Mouse (Mus musculus): ENCODE measurements around the gene 9130019O22Rik. TPM values are rescaled to one million over a fixed set of nuclear protein-coding genes. Genes with fewer than 3 reads are reported as not detected.

The 9130019O22Rik gene
- polyA plus RNA-seq (2021; fragmentation: Nextera tagmentation) = 1.3 and 2.6 TPM in 2 replicates
- long read RNA-seq, experiment 1, transcript 9130019O22Rik-201 (3 exons, 3,878 nt) = major isoform, 17 of 24 reads
- long read RNA-seq, experiment 1, partial matches to known transcripts = 1 of 24 reads
- long read RNA-seq, experiment 1, other reads (novel, unspliced or antisense) = 5 of 24 reads
- long read RNA-seq, experiment 2, partial matches to known transcripts = 0 of 4 reads
- long read RNA-seq, experiment 2, other reads (novel, unspliced or antisense) = 2 of 4 reads

DNA sequence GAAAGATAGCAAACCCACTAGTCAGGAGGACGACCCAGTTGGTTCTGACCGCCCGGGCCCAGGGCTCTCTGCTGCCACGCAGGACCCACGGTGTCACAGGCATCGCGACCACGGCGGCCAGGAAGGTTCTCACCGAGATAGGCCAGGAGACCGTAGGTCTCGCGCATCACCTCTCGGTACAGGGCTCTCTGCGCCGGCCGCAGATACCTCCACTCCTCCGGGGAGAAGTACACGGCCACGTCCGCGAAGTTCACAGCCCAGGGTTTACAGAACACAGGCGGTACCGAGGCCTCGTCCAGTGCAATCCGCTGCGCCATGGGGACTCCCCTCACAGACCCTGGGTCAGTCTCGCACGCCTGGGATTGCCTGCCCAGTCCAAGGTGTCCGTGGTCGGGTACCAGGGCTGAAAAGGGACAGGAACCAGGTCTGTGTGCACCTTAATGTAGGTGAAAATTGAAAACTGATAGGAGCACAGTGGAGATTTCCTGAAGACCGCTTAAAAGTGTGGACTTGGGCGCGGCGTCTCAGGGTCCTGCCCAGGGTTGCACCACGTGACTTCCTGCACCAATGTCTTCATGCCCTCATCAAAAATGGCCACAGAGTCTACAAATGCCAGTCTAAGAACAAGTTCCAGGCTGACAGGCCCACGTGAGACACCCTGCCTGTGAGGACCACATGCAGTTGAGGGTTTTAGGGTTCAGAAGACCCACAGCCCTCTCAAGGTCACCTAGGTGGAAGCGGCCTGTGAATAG, at the start of gene 9130019O22Rik:
9130019O22Rik (minus strand) TSS at position 526 of the 752 bp plus-strand sequence.

GRCm38 (mm10) chr7:127421388-127422191, 34.6 kb upstream of the 9130019O22Rik start, which contains the start of gene Zfp688:
Gene Zfp688 (minus strand): TSS chr7:127422068.

GRCm38 (mm10) chr7:127406002-127406987, 19.3 kb upstream of the 9130019O22Rik start, which contains the start of gene Zfp764:
Gene Zfp764 (minus strand): TSS chr7:127406822.

GRCm38 (mm10) chr7:127393157-127393943, 6.4 kb upstream of the 9130019O22Rik start, which contains the start of gene E430018J23Rik:
Gene E430018J23Rik (minus strand): TSS chr7:127393629.

DNA sequence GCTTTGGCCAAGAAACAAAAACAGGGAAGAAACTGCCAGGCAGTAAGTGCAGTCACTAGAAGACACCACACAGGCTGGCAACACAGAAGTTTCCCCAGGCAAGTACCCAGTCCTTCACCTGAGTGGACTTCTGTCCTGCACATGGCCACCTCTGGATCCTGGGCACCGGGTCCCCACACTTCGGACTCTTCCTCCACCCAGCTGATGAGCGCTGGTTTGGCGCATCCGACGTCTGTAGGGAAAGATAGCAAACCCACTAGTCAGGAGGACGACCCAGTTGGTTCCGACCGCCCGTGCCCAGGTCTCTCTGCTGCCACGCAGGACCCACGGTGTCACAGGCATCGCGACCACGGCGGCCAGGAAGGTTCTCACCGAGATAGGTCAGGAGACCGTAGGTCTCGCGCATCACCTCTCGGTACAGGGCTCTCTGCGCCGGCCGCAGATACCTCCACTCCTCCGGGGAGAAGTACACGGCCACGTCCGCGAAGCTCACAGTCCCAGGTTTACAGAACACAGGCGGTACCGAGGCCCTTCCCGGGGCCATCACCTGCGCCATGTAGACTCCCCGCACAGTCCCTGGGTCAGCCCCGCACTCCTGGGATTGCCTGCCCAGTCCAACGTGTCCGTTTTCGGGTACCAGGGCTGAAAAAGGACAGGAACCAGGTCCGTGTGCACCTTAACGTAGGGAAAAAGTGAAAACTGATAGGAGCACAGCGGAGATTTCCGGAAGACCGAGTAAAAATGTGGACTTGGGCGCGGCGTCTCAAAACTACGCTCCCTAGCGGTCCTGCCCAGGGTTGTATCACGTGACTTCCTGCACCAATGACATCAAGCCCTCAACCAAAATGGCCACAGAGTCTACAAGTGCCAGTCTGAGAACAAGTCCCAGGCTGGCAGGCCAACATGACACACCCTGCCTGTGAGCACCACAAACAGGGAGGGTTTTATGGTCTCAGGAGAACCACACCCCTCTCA, 11.4 kb downstream of the 9130019O22Rik start, which contains the start of gene Zfp747:
Zfp747 (minus strand) TSS at position 780 of the 975 bp plus-strand sequence.

DNA sequence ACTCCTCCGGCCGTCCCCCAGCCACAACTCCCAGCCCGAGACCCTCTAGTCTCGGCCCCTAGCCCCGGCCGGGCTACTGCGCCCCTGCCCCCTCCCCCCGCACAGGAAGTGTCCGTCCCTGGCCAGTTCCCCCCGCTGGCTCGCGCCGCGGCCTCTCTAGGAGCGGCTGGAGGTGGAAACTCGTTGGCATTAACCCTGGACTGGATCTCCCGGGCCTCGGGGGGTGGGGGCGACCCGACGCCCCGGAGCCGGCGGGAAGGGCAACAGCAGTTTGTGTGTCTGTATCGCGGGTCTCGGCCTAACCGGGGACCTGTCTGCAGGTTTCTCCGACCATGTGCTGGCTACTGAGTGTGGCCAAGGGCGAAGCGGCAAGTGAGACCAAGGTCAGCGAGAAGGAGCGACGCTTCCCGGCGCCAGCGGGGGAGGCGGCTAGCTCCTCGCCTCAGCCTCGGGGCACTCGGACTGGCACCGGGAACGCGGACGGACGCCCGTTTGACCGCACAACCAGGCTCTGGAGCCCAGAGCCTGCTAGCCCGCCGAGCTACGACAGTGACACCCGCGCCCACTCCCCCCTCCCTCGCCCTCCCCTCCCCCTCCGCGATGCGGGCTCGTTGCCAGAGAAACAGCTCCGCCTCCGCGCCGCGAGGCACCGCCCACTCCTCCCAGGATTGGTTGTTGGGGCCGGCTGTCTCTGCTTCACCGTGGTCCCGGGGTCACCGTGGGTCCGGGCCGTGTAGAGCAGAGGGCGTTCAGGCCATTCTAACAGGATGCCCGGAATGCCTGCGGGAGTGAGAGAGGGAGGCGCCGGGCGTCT, 41.2 kb downstream of the 9130019O22Rik start, which contains the start of gene Zfp768:
Zfp768 (minus strand) TSS at position 78 of the 814 bp plus-strand sequence.

Other genes starting within 250 kb of the 9130019O22Rik start
- not detected in 2 replicates for gene Spn, start 249.3 kb downstream of the 9130019O22Rik start, polyA plus RNA-seq (2021; fragmentation: Nextera tagmentation)
- gene Cd2bp2, start 191.1 kb downstream of the 9130019O22Rik start, polyA plus RNA-seq (2021; fragmentation: Nextera tagmentation) = 37.9 and 38.1 TPM in 2 replicates
- gene Tbc1d10b, start 178.7 kb downstream of the 9130019O22Rik start, polyA plus RNA-seq (2021; fragmentation: Nextera tagmentation) = 7.9 and 14.4 TPM in 2 replicates
- 5.7 and 6.5 TPM in 2 replicates for gene Mylpf, start 178.3 kb downstream of the 9130019O22Rik start, polyA plus RNA-seq (2021; fragmentation: Nextera tagmentation)
- 12.5 and 13.0 TPM in 2 replicates for gene Zfp553, start 154.1 kb downstream of the 9130019O22Rik start, polyA plus RNA-seq (2021; fragmentation: Nextera tagmentation)
- gene Sept1, start 154.0 kb downstream of the 9130019O22Rik start, polyA plus RNA-seq (2021; fragmentation: Nextera tagmentation) = 1.8 and 3.0 TPM in 2 replicates
- 64.9 and 90.1 TPM in 2 replicates for gene Zfp771, start 142.9 kb downstream of the 9130019O22Rik start, polyA plus RNA-seq (2021; fragmentation: Nextera tagmentation)
- 79.8 and 81.4 TPM in 2 replicates for gene Dctpp1, start 126.5 kb downstream of the 9130019O22Rik start, polyA plus RNA-seq (2021; fragmentation: Nextera tagmentation)
- 42.8 and 64.6 TPM in 2 replicates for gene Sephs2, start 113.1 kb downstream of the 9130019O22Rik start, polyA plus RNA-seq (2021; fragmentation: Nextera tagmentation)
- gene Itgal, start 90.9 kb downstream of the 9130019O22Rik start, polyA plus RNA-seq (2021; fragmentation: Nextera tagmentation) = 0.32 and 0.35 TPM in 2 replicates
- gene Zfp768, start 41.6 kb downstream of the 9130019O22Rik start, polyA plus RNA-seq (2021; fragmentation: Nextera tagmentation) = 2.6 and 2.7 TPM in 2 replicates
- gene Zfp747, start 11.1 kb downstream of the 9130019O22Rik start, polyA plus RNA-seq (2021; fragmentation: Nextera tagmentation) = 3.3 TPM in 2 replicates
- gene E430018J23Rik, start 6.5 kb upstream of the 9130019O22Rik start, polyA plus RNA-seq (2021; fragmentation: Nextera tagmentation) = 3.3 and 4.6 TPM in 2 replicates
- 2.5 and 3.2 TPM in 2 replicates for gene Zfp764, start 19.7 kb upstream of the 9130019O22Rik start, polyA plus RNA-seq (2021; fragmentation: Nextera tagmentation)
- 26.3 and 38.5 TPM in 2 replicates for gene Zfp688, start 34.9 kb upstream of the 9130019O22Rik start, polyA plus RNA-seq (2021; fragmentation: Nextera tagmentation)
- 2.5 and 2.9 TPM in 2 replicates for gene Zfp689, start 62.0 kb upstream of the 9130019O22Rik start, polyA plus RNA-seq (2021; fragmentation: Nextera tagmentation)
- 8.4 and 20.3 TPM in 2 replicates for gene Prr14, start 72.4 kb upstream of the 9130019O22Rik start, polyA plus RNA-seq (2021; fragmentation: Nextera tagmentation)
- gene Fbrs, start 92.0 kb upstream of the 9130019O22Rik start, polyA plus RNA-seq (2021; fragmentation: Nextera tagmentation) = 2.8 and 8.4 TPM in 2 replicates
- gene Srcap, start 124.8 kb upstream of the 9130019O22Rik start, polyA plus RNA-seq (2021; fragmentation: Nextera tagmentation) = 10.7 and 13.8 TPM in 2 replicates
- gene Gm42715, start 132.4 kb upstream of the 9130019O22Rik start, polyA plus RNA-seq (2021; fragmentation: Nextera tagmentation) = 1.8 and 2.5 TPM in 2 replicates
- not detected in 2 replicates for gene Tmem265, start 174.2 kb upstream of the 9130019O22Rik start, polyA plus RNA-seq (2021; fragmentation: Nextera tagmentation)
- gene Phkg2, start 186.2 kb upstream of the 9130019O22Rik start, polyA plus RNA-seq (2021; fragmentation: Nextera tagmentation) = 19.9 and 24.9 TPM in 2 replicates
- 11.4 and 13.3 TPM in 2 replicates for gene Ccdc189, start 201.4 kb upstream of the 9130019O22Rik start, polyA plus RNA-seq (2021; fragmentation: Nextera tagmentation)
- 9.2 and 12.6 TPM in 2 replicates for gene Rnf40, start 201.6 kb upstream of the 9130019O22Rik start, polyA plus RNA-seq (2021; fragmentation: Nextera tagmentation)
- gene Zfp629, start 228.6 kb upstream of the 9130019O22Rik start, polyA plus RNA-seq (2021; fragmentation: Nextera tagmentation) = 1.4 and 2.9 TPM in 2 replicates

All from left cerebral cortex, adult 6 months (tissue).